Mouse (Mus musculus): ENCODE results near the gene Tuft1. TPM values are rescaled to one million over a fixed set of nuclear protein-coding genes. Genes with fewer than 3 reads are reported as not detected.
"Not testable (repeated sequence)": the region's sequence is repeated elsewhere in the genome, so short reads cannot be mapped to it uniquely, and the experiment has no call there.

Gene Tuft1
- polyA plus RNA-seq, 1 experiment from 2014 or later, result 5.6 TPM

DNA sequence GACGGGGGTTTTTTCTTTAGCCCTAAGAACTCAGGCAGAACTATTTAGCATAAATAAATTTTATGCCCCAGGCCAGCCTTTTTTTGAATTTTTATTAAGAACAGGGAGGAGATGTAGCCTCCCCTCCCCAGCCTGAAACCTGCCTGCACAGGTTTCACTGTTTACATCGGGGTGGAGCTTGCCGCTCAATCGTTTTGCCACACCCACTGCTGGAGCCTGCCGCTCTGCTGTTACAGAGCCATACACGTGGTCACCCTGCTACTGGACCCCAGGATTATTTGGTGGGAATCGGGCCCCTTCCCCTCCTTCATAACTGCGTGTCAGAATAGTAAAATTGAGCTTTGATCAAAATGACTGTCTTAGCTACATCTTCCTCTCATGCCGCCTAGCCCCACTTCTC lies 16.4 kb upstream of the Tuft1 start:
- H3K27me3 ChIP-seq (ENCODE audit: control insufficient read depth, insufficient read depth, low read length); H3K9me3 ChIP-seq (ENCODE audit: control insufficient read depth, low read length); H3K4me3 ChIP-seq (replicated peaks; ENCODE audit: low read depth, low read length); H3K36me3 ChIP-seq (ENCODE audit: control insufficient read depth, insufficient read depth, low read length); ATAC-seq (ENCODE audit: low FRiP score, low TSS enrichment); H3K4me2 ChIP-seq (ENCODE audit: low read length); DNase-seq; H3K4me1 ChIP-seq (ENCODE audit: control insufficient read depth, insufficient read depth, low read length); H3K9ac ChIP-seq (replicated peaks; ENCODE audit: low read length); H3K27ac ChIP-seq (replicated peaks; ENCODE audit: low read depth, low read length): not testable (repeated sequence)
- WGBS, result 88% methylated on average over 9 of the region's 9 CpGs

DNA sequence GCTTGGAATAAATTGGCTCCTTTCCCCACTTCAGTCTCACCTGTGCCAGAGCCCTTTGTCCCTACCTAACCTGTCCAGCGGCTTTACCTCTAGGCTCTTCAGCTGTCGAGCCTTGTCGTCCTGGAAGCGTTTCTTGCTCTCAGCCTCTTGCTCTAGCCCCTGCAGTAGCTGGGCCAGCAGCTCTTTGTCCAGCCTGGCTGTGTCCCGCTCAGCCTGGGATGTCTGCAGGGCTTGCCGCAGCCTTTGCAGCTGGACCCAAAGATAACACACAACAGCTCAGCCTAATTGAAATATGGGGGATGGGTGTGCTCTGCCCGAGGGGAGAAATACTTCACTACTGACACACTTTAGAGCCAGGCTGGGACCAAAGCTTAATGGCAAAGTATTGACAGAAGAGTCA lies 7.2 kb upstream of the Tuft1 start:
- not testable (repeated sequence) for DNase-seq; H3K9ac ChIP-seq (replicated peaks; ENCODE audit: low read length); H3K27me3 ChIP-seq (ENCODE audit: control insufficient read depth, insufficient read depth, low read length); H3K27ac ChIP-seq (replicated peaks; ENCODE audit: low read depth, low read length); H3K36me3 ChIP-seq (ENCODE audit: control insufficient read depth, insufficient read depth, low read length); H3K4me2 ChIP-seq (ENCODE audit: low read length); H3K4me1 ChIP-seq (ENCODE audit: control insufficient read depth, insufficient read depth, low read length); H3K9me3 ChIP-seq (ENCODE audit: control insufficient read depth, low read length); H3K4me3 ChIP-seq (replicated peaks; ENCODE audit: low read depth, low read length)
- WGBS, result 41% methylated on average over 7 of the region's 7 CpGs
- peak; percentile 34; the same call in 1 of the 2 replicates for ATAC-seq (ENCODE audit: low FRiP score, low TSS enrichment)

DNA sequence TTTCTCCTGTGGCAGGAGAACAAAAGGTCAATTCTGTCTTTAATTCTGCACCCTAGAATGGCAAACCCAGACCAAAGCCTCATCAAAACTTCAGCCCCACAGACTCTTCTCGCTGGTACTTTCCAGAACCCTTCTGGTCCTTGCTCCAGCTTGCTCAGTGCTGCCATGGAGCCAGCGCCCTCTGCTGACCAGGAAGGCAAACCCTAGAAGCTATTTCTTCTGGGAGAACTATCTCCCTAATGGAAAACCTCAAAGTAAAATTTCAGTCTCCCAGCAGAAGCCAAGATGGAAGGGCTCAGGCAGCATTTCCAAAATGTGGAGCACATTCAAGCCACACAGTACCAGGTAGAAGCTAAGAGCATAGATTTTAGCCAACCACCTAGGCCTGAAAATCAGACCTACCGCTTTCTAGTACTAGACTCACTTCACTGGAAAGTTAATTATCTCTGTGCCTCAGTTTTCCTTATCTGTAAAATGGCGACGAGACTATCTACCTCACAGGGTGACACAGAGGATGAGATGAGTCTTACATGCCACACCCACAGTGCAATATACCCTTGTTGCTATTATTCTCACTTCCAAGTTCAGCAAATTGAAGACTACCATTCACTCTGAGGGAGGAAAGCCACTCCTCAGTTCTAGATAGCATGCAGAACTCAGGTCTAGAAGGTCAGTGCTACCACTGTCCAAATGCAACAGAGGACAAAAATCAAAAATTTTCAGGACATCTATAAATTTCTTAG lies 6.6 kb upstream of the Tuft1 start:
- DNase-seq; H3K4me1 ChIP-seq (ENCODE audit: control insufficient read depth, insufficient read depth, low read length); ATAC-seq (ENCODE audit: low FRiP score, low TSS enrichment); H3K27me3 ChIP-seq (ENCODE audit: control insufficient read depth, insufficient read depth, low read length); H3K27ac ChIP-seq (replicated peaks; ENCODE audit: low read depth, low read length); H3K4me2 ChIP-seq (ENCODE audit: low read length); H3K9ac ChIP-seq (replicated peaks; ENCODE audit: low read length); H3K4me3 ChIP-seq (replicated peaks; ENCODE audit: low read depth, low read length); H3K36me3 ChIP-seq (ENCODE audit: control insufficient read depth, insufficient read depth, low read length); H3K9me3 ChIP-seq (ENCODE audit: control insufficient read depth, low read length): not testable (repeated sequence)
- WGBS, result 74% methylated on average over 4 of the region's 5 CpGs

DNA sequence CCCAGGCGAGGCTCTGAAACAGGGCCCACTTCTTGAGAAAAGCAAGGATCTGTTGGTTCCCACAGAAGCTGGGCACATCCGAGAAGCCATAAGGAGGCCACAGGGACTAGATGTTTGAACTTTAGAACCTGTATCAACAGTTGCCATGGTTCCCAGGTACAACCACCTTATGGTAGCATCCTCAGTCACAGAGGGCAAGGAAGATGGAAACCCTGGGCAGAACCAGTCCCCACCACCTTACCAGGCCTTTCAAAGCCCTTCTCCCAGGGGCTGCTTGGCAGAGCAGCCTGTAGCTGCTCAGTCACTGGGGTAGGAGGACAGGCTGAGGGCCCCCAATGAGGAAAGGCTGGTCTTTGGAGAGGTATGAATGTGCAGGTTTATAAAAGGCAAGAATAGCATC lies 2.2 kb upstream of the Tuft1 start:
- DNase-seq; H3K9ac ChIP-seq (replicated peaks; ENCODE audit: low read length); H3K27me3 ChIP-seq (ENCODE audit: control insufficient read depth, insufficient read depth, low read length); H3K27ac ChIP-seq (replicated peaks; ENCODE audit: low read depth, low read length); H3K4me2 ChIP-seq (ENCODE audit: low read length); H3K4me1 ChIP-seq (ENCODE audit: control insufficient read depth, insufficient read depth, low read length); H3K4me3 ChIP-seq (replicated peaks; ENCODE audit: low read depth, low read length); H3K36me3 ChIP-seq (ENCODE audit: control insufficient read depth, insufficient read depth, low read length); ATAC-seq (ENCODE audit: low FRiP score, low TSS enrichment); H3K9me3 ChIP-seq (ENCODE audit: control insufficient read depth, low read length): not testable (repeated sequence)
- WGBS, result 91% methylated on average over 2 of the region's 2 CpGs

DNA sequence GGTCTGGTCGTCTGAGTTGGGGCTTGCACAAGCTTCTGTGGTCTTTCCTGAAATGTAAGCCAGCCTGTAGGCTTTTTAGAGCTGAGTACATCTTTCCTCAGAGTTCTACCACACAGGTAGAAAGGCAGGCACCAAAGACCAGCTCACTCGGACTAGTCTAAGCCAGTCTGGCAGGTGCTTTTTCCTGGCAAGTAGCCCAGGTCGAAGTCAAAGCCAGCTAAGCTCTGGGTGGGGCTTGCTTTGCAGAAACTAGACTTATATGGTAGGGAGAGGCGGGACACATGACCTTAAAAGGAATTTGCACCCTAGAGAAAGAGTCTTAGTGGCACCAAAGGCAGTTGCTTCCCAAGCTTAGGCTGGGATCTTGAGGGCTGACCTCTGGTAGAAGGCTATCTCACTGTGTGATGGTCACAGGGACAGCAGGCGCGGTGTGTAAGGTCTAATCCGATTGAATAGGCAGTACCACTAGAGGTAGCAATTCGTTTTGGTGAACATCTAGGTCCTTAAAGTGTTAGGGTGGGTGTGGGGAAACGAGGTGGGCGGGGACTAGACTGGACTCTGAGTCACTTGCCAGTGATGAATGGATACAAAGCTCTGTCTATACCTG lies 573 bp upstream of the Tuft1 start:
- not testable (repeated sequence) for H3K4me3 ChIP-seq (replicated peaks; ENCODE audit: low read depth, low read length); H3K27ac ChIP-seq (replicated peaks; ENCODE audit: low read depth, low read length); H3K36me3 ChIP-seq (ENCODE audit: control insufficient read depth, insufficient read depth, low read length); H3K4me1 ChIP-seq (ENCODE audit: control insufficient read depth, insufficient read depth, low read length); H3K27me3 ChIP-seq (ENCODE audit: control insufficient read depth, insufficient read depth, low read length); DNase-seq; H3K9me3 ChIP-seq (ENCODE audit: control insufficient read depth, low read length); H3K9ac ChIP-seq (replicated peaks; ENCODE audit: low read length)
- H3K4me2 ChIP-seq (ENCODE audit: low read length), result peak overlapping the region; percentile 23; the same call in 1 of the 2 replicates
- peak; percentile 49 for ATAC-seq (ENCODE audit: low FRiP score, low TSS enrichment)
- WGBS, result 30% methylated on average over 8 of the region's 10 CpGs

DNA sequence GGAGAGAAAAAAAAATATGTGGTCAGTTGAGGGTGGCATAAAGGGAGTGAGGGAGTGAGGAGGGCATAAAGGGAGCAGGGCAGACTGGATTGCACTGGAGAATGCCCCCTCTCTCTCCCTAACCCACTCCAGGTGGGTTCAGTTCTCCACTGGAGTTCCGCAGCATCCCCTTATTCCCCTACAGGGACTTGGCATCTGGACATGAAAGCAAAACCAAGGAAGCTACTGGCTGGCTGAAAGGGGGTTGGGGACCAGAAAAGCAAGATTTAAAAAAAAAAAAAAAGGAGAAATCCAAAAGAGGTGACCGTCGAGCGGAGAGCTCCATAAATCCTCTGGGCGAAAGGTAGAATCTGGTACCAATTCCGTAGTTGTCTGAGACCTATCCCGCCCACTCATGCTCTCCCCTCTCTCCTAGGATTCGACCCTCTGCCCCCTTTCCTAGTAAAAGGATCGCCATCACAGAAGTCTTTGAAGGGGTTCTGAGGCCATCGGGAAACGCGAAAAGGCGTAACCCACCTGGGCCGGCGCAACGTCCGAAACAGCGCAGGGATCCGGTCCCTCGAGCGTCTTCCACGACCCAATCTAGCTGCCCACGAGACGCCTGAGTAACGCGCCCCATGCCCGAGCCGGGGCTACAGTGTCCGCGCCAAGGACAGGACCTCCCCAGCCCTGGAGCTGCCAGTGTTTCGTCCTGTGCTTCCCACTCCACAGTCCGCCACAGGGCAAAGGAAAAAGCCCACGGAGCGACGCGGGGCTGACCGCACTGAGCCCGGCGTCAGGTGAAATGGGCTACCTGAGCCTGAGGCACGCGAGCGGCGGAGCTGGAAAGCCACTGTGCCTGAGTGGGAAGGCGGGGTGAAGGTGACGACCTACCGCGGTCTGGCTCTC lies 576 bp downstream of the Tuft1 start:
- peak; percentile 54; the same call in 1 of the 2 replicates for ATAC-seq (ENCODE audit: low FRiP score, low TSS enrichment)
- not testable (repeated sequence) for H3K4me1 ChIP-seq (ENCODE audit: control insufficient read depth, insufficient read depth, low read length); H3K9ac ChIP-seq (replicated peaks; ENCODE audit: low read length); H3K27ac ChIP-seq (replicated peaks; ENCODE audit: low read depth, low read length); H3K27me3 ChIP-seq (ENCODE audit: control insufficient read depth, insufficient read depth, low read length); H3K36me3 ChIP-seq (ENCODE audit: control insufficient read depth, insufficient read depth, low read length); H3K9me3 ChIP-seq (ENCODE audit: control insufficient read depth, low read length); DNase-seq
- Histone ChIP-seq H3K4me2 (ENCODE audit: low read length) (peak overlapping the region; percentile 54), H3K4me3 (replicated peaks; ENCODE audit: low read depth, low read length) (peak overlapping the region; percentile 30)
- WGBS, result 3% methylated on average over 23 of the region's 47 CpGs

DNA sequence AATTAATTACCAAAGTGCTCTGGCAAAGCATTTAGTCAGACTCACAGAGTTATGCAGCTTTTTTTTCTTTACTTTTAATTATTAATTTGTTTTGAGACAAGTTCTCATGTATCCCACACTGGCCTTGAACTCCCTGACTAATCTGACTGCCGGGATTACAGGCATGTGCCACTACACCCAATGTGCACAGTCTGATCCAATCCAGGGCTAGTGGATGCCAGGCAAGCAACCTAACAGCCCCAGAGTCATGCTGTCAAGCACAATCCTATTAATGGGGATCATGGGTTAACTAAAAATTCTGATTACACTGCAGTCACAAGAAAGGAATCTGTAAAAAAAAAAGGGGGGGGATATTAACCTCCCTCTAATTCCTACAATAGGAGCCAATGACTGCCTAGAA lies 4.7 kb downstream of the Tuft1 start:
- H3K27ac ChIP-seq (replicated peaks; ENCODE audit: low read depth, low read length); ATAC-seq (ENCODE audit: low FRiP score, low TSS enrichment); H3K9ac ChIP-seq (replicated peaks; ENCODE audit: low read length); H3K4me1 ChIP-seq (ENCODE audit: control insufficient read depth, insufficient read depth, low read length); H3K4me3 ChIP-seq (replicated peaks; ENCODE audit: low read depth, low read length); DNase-seq; H3K9me3 ChIP-seq (ENCODE audit: control insufficient read depth, low read length); H3K36me3 ChIP-seq (ENCODE audit: control insufficient read depth, insufficient read depth, low read length); H3K4me2 ChIP-seq (ENCODE audit: low read length); H3K27me3 ChIP-seq (ENCODE audit: control insufficient read depth, insufficient read depth, low read length): not testable (repeated sequence)
- 51% methylated on average over 1 of the region's 1 CpGs for WGBS

DNA sequence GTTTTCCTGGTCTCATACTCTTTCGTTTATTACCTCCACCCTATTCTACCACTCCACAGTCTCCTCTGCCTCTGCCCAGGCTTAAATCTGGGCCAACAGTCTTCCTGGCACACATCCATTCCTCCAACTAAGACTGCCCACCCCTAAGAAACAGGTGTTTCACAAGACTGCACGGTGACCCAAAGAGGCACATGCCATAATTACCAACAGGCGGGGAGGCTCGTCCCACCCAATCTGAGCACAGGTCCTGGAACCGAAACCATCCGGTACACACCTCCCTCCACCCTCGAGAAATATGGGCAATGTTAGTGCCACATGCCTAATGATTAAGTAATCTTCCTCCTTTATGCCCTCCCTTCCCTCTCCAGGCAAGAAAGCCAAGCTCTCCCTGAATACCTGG lies 8.3 kb downstream of the Tuft1 start:
- H3K9ac ChIP-seq (replicated peaks; ENCODE audit: low read length), result no peak overlapping the region
- no peaks in the 10 kb centered on the region for H3K4me1 ChIP-seq (ENCODE audit: control insufficient read depth, insufficient read depth, low read length)
- DNase-seq (no peak), ATAC-seq (ENCODE audit: low FRiP score, low TSS enrichment) (no peak)
- no peak overlapping the region for H3K4me2 ChIP-seq (ENCODE audit: low read length)
- no peak overlapping the region for H3K27ac ChIP-seq (replicated peaks; ENCODE audit: low read depth, low read length)
- no peaks in the 10 kb centered on the region for H3K27me3 ChIP-seq (ENCODE audit: control insufficient read depth, insufficient read depth, low read length)
- no peak overlapping the region for H3K4me3 ChIP-seq (replicated peaks; ENCODE audit: low read depth, low read length)
- no peaks in the 10 kb centered on the region for H3K36me3 ChIP-seq (ENCODE audit: control insufficient read depth, insufficient read depth, low read length)
- WGBS, result 90% methylated on average over 7 of the region's 7 CpGs
- H3K9me3 ChIP-seq (ENCODE audit: control insufficient read depth, low read length), result no peaks in the 10 kb centered on the region
